Mouse (Mus musculus): ENCODE data around the gene Ttc22. TPM values are rescaled to one million over a fixed set of nuclear protein-coding genes. Genes with fewer than 3 reads are reported as not detected.
A peak's percentile ranks its signal among the peaks of the same experiment; 100 is the strongest.

The Ttc22 gene
- polyA plus RNA-seq, 1 experiment from 2014 or later = 1.1 TPM

DNA sequence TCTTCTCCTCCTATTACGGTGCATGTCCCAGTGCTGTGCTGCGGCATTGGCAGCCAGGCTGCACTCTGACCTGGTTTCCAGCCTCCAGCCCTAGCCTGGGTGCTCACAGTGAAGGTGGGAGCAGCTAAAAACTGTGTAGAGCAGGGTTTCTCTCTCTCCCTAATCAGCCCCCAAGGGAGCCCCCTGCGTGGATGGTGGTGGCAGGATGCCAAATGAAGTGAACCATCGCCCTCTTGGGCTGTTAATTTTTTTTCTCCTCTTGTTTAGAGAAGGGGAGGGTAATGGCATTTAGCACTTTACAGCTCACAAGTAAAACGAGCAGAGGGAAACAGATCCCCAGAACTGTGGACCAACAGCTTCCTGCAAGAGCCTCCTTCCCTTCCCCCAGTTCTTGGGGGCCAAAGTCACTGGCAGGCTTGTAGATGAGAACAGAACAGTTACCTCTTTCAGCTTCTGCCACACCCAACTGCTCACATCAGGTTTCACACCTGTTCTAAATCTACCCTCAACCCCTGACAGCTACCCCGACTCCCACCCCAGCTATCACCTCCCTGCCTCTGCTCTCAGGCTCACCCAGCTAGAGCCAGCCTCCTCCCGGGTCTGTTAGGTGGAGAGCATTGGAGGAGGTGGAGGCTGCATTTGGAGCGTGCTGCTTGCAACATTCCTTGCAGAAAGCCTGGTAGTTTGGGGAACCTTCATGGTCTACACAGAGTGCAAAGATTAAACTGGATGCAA lies 21.4 kb downstream of the Ttc22 start:
- Histone ChIP-seq H3K9ac (no peak overlapping the region; the same call in 1 of the 2 replicates), H3K36me3 (no peaks in the 10 kb centered on the region), H3K4me2 (replicated peaks) (no peak overlapping the region), H3K27me3 (replicated peaks) (no peaks in the 10 kb centered on the region), H3K9me3 (no peaks in the 10 kb centered on the region), H3K4me1 (peaks cover 7% of the 10 kb centered on the region), H3K27ac (no peak overlapping the region), H3K4me3 (no peak overlapping the region)
- WGBS = 30% methylated on average over 8 of the region's 8 CpGs
- no peak for ATAC-seq (ENCODE audit: low FRiP score, low read depth)

DNA sequence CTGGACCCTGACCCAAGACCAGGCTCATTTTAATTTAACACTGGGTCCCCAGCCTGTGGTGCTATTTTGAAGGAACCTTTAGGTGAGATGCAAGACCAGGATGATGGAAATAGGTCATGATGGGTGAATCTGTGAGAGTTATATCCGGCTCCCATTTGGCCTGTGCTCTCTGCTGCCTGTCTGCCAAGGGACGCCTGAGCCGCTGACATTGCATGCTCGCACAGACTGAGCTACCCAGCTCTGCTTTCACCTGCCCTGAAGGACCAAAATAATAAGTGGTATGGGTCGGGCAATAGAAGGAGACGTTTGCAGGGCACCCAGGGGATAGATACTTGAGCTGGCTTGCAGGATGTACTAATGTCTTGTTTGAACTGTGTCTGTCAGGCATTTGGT lies 22.0 kb downstream of the Ttc22 start:
- H3K4me3 ChIP-seq = no peak overlapping the region
- H3K36me3 ChIP-seq = no peaks in the 10 kb centered on the region
- H3K4me2 ChIP-seq (replicated peaks) = no peak overlapping the region
- 78% methylated on average over 6 of the region's 6 CpGs for WGBS
- H3K27me3 ChIP-seq (replicated peaks) = no peaks in the 10 kb centered on the region
- H3K4me1 ChIP-seq = peaks cover 7% of the 10 kb centered on the region
- no peaks in the 10 kb centered on the region for H3K9me3 ChIP-seq
- H3K9ac ChIP-seq = no peak overlapping the region
- H3K27ac ChIP-seq = no peak overlapping the region
- no peak for ATAC-seq (ENCODE audit: low FRiP score, low read depth)

DNA sequence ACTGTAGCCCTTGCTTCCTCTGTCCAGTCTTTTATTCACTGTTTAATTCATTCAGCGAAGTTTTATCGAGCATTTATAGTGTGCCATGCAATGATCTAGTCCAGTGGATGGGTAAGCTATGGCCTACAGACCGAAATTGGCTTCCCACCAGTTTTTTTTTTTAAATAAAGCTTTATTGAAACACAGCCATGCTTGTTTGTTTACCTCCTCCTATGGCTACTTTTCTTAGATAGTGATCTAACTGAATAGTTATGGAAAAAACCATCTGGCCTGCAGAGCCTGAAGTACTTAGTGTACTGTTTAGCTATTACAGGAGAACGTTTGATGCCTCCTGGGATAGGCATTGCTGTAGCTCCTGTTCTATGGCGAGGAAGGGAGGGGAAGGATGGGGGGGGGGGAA lies 23.6 kb downstream of the Ttc22 start:
- Histone ChIP-seq H3K9me3 (no peaks in the 10 kb centered on the region), H3K9ac (no peak overlapping the region), H3K36me3 (no peaks in the 10 kb centered on the region), H3K27me3 (replicated peaks) (no peaks in the 10 kb centered on the region), H3K4me1 (peaks cover 7% of the 10 kb centered on the region), H3K4me2 (replicated peaks) (no peak overlapping the region), H3K27ac (no peak overlapping the region), H3K4me3 (no peak overlapping the region)
- 73% methylated on average over 5 of the region's 5 CpGs for WGBS
- no peak for ATAC-seq (ENCODE audit: low FRiP score, low read depth)

DNA sequence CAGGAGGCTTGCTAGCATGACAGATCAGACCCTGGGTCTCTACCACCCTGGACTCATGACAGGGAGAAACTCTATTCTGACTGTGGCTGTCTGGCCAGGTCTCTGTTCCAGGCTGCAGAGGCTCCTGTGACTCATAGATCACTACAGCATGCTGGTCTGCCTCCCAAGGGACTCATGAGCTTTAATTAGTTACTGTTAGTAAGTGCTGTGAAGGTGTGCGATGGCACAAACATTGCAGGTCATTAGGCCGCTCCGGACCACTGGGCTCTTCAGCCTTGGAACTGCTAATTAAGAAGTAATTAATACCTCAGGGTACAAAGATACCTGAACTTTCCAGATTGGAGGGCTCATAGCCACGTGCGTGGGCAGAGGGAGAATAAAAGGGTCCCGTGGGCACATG lies 24.9 kb downstream of the Ttc22 start:
- Histone ChIP-seq H3K4me2 (replicated peaks) (no peak overlapping the region), H3K9me3 (no peaks in the 10 kb centered on the region), H3K4me3 (no peak overlapping the region), H3K36me3 (no peaks in the 10 kb centered on the region), H3K27me3 (replicated peaks) (no peaks in the 10 kb centered on the region), H3K4me1 (peaks cover 14% of the 10 kb centered on the region), H3K27ac (no peak overlapping the region), H3K9ac (no peak overlapping the region)
- WGBS = 78% methylated on average over 6 of the region's 6 CpGs
- no peak for ATAC-seq (ENCODE audit: low FRiP score, low read depth)

DNA sequence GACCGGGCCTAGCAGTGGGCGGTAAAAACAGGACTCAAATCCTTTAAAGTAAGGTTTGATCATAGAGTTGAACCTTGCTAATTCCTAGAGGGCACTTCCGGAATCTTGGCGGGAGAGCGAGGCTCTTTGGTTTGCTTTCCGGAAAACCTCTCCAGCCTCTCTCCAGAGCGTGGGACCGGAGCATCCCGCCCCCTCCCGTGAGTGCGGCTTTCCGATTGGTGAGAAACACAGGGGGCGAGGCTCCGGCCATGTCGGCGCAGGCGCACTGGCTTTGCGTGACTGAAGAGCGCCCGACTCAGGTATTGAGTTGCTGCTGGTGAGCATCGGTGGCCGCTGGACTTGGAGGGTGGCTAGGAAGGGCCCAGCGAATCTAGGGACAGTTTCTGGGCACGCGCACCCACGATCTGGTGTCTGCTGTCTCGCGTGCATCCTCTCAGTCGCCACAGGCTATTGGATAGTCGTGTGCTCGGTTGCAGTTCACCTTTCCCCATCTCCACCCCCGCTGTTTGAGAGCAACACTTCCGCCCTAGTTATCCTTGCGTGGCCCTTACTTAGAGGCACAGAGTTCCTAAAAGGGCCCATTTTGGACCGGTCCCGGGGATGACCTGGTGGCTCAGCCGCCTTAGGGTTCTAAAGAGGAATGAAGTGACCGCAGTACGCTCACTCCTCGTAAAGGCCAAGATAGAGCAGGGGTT lies 28.7 kb downstream of the Ttc22 start, which contains the start of gene Pars2:
Gene Pars2 (plus strand): TSS at position 237 of the 695 bp plus-strand sequence.
- peak; percentile 93 for ATAC-seq (ENCODE audit: low FRiP score, low read depth)

DNA sequence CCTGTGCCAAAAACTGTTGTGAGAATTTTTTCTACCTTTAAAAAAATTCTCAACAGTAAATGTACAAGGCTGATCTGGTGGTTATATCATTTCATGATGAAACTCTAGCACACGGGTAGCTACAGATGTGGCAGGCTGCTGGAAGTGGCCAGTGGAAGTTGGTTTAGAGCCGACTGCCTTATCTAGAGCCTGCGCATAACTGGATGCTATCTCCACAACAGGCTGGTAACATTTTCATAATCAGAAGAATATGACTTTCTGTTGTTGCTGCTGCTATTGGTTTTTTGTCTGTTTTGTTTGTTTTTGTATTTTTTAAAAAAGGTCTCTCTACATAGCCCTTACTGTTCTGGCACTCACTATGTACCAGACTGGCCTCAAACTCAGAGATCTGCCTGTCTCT lies 30.3 kb downstream of the Ttc22 start:
- Histone ChIP-seq H3K4me2 (replicated peaks) (no peak overlapping the region), H3K4me1 (peaks cover 7% of the 10 kb centered on the region), H3K27me3 (replicated peaks) (no peaks in the 10 kb centered on the region), H3K9ac (no peak overlapping the region), H3K27ac (no peak overlapping the region), H3K36me3 (peaks cover 22% of the 10 kb centered on the region), H3K4me3 (no peak overlapping the region), H3K9me3 (no peaks in the 10 kb centered on the region)
- 94% methylated on average over 3 of the region's 3 CpGs for WGBS
- no peak for ATAC-seq (ENCODE audit: low FRiP score, low read depth)

More for the DNA sequence above, 28.7 kb downstream of the Ttc22 start, which contains the start of gene Pars2:
- Histone ChIP-seq H3K9ac (peak within 1 kb of the TSS; percentile 67), H3K27ac (no peak within 1 kb of the TSS), H3K4me3 (peak within 1 kb of the TSS; percentile 55), H3K4me2 (replicated peaks) (peak within 1 kb of the TSS; percentile 87), H3K27me3 (replicated peaks) (no peaks in the 10 kb centered on the region), H3K36me3 (peaks cover 22% of the 10 kb centered on the region), H3K9me3 (no peaks in the 10 kb centered on the region), H3K4me1 (peaks cover 7% of the 10 kb centered on the region)
- 3% methylated on average over 40 of the region's 40 CpGs for WGBS

DNA sequence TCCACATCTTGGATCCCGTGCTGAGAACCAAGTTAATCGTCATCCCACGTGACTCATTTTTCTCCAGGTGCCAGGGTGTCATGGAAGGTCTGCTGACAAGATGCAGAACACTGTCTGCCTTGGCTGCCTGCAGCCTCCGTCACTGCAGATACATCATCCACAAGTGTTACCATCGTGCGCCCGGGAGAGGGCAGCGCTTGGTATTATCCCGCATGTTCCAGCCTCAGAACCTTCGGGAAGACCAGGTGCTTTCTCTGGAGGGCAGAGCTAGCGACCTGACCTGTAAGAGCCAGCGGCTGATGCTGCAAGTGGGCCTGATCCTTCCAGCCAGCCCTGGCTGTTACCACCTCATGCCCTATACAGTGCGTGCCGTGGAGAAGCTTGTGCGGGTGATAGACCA lies 30.8 kb downstream of the Ttc22 start:
- WGBS = 95% methylated on average over 15 of the region's 15 CpGs
- H3K9me3 ChIP-seq = no peaks in the 10 kb centered on the region
- H3K27ac ChIP-seq = no peak overlapping the region
- H3K36me3 ChIP-seq = peaks cover 23% of the 10 kb centered on the region
- no peaks in the 10 kb centered on the region for H3K27me3 ChIP-seq (replicated peaks)
- H3K4me1 ChIP-seq = peaks cover 7% of the 10 kb centered on the region
- H3K4me2 ChIP-seq (replicated peaks) = no peak overlapping the region
- H3K4me3 ChIP-seq = no peak overlapping the region
- ATAC-seq (ENCODE audit: low FRiP score, low read depth) = no peak
- no peak overlapping the region for H3K9ac ChIP-seq

DNA sequence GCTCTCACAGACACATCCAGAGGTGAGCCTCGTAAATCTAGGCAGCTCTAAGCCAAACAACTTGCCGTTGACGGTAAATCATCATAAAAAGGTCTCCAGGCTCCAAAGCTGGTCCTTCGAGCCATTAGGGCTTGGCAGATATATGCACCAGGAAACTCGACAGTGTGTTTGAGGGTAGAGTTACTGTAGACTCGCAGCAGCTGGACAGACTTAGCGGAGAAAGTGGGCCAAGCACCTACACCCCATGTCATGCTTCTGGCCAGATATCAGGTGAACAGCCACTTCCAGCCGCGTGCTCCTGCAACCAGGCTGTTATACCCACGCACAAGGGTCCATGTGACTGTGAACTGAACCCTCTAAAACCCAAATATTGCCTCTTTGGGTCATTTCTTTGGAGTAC lies 33.4 kb downstream of the Ttc22 start:
- peaks cover 43% of the 10 kb centered on the region for H3K36me3 ChIP-seq
- WGBS = 87% methylated on average over 10 of the region's 10 CpGs

DNA sequence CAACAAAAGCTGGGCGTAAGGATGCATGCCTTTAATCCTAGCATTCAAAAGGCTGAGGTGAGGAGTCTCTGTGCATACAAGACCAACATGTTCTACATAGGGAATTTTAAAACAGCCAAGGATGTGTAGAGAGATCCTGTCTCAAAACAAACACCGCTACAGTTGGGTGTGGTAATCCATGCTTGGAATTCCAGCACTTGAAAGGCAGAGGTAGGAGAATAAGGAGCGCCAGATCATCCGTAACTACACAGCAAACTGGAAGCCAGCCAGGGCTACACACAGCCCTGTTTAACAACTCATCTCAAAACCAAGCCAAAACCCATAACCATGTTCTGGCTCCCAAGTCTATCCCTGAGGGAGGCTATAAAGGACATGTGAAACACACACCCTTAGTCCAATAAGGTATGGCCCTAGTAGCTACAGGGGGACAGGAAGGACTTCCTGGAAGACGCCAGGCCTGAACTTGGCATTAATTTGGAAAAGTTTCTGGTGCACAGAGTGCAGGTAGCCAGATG lies 41.8 kb downstream of the Ttc22 start:
- no peak overlapping the region for H3K4me2 ChIP-seq (replicated peaks)
- no peak overlapping the region for H3K9ac ChIP-seq
- H3K36me3 ChIP-seq = peaks cover 98% of the 10 kb centered on the region
- H3K27me3 ChIP-seq (replicated peaks) = no peaks in the 10 kb centered on the region
- no peak overlapping the region for H3K4me3 ChIP-seq
- no peaks in the 10 kb centered on the region for H3K4me1 ChIP-seq
- H3K9me3 ChIP-seq = no peaks in the 10 kb centered on the region
- ATAC-seq (ENCODE audit: low FRiP score, low read depth) = no peak
- WGBS = 97% methylated on average over 5 of the region's 5 CpGs
- no peak overlapping the region for H3K27ac ChIP-seq

More for the DNA sequence above, 33.4 kb downstream of the Ttc22 start:
- no peak overlapping the region for H3K4me3 ChIP-seq
- H3K9ac ChIP-seq = no peak overlapping the region
- no peaks in the 10 kb centered on the region for H3K9me3 ChIP-seq
- no peak overlapping the region for H3K27ac ChIP-seq
- no peak for ATAC-seq (ENCODE audit: low FRiP score, low read depth)
- peaks cover 7% of the 10 kb centered on the region for H3K4me1 ChIP-seq
- H3K27me3 ChIP-seq (replicated peaks) = no peaks in the 10 kb centered on the region
- H3K4me2 ChIP-seq (replicated peaks) = no peak overlapping the region

DNA sequence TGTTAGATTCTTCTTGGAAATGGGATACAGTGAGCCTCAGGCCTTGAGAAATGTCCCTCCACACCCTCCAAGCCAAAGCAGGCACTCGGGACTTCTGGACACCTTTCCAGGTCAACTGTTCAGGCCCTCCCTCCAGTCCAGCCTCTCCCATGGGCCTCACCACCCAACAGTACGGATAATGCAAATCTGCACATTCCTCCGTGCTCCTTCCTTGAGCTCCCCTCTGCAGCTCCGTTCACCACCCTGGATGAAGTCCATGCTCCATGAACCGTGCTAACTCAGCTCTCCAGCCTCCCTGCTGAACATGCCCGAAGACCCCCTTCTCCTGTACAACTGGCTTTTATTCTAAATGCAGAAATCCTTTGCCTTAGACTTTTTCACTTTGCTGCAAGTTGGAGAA lies 42.5 kb downstream of the Ttc22 start:
- H3K4me1 ChIP-seq = no peaks in the 10 kb centered on the region
- no peaks in the 10 kb centered on the region for H3K27me3 ChIP-seq (replicated peaks)
- H3K4me2 ChIP-seq (replicated peaks) = no peak overlapping the region
- peaks cover 98% of the 10 kb centered on the region for H3K36me3 ChIP-seq
- ATAC-seq (ENCODE audit: low FRiP score, low read depth) = no peak
- H3K4me3 ChIP-seq = no peak overlapping the region
- H3K27ac ChIP-seq = no peak overlapping the region
- H3K9me3 ChIP-seq = no peaks in the 10 kb centered on the region
- WGBS = 94% methylated on average over 6 of the region's 6 CpGs
- no peak overlapping the region for H3K9ac ChIP-seq

DNA sequence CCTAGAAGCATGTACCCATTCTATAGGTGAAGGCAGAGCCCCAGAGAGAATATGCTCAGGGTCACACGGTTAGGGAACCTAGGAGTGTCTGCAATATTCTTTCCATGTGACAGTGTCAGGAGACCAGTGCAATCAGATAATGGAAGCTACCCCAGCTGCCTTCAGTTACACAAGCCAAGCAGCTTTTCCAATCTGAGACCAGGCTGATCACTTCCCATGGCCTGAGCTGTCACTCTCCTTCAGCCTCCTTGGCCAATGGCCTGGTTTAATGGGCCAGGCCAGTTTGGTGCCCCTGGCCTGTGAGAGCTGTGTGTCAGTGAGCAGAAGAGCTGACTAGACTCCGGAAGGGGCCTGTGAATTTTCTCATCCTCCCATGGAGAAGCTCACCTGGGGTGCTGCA lies 43.0 kb downstream of the Ttc22 start:
- Histone ChIP-seq H3K27ac (no peak overlapping the region), H3K27me3 (replicated peaks) (no peaks in the 10 kb centered on the region), H3K4me2 (replicated peaks) (no peak overlapping the region), H3K9me3 (no peaks in the 10 kb centered on the region), H3K4me1 (no peaks in the 10 kb centered on the region), H3K36me3 (peaks cover 98% of the 10 kb centered on the region), H3K4me3 (no peak overlapping the region), H3K9ac (no peak overlapping the region)
- 99% methylated on average over 2 of the region's 2 CpGs for WGBS
- ATAC-seq (ENCODE audit: low FRiP score, low read depth) = no peak

DNA sequence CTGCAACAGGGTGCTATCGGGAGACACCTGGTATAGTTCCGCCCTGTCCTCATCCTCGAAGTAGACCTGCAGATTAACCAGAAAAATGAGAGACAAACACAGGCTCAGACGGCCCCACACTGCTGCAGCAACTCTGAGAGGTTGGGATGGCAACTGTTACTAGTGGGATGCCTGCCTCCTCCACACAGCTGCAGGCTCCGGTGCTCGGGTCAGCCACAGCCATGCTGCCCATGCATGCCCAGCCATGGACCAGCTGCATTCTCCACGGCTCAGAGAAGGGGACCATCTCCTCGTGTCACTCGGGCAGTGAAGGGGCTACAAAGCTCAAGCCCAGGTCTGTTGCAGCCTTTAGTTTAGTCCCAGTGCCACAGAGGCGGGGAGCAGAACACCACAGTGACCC lies 43.4 kb downstream of the Ttc22 start:
- H3K9me3 ChIP-seq = no peaks in the 10 kb centered on the region
- no peak overlapping the region for H3K9ac ChIP-seq
- peaks cover 98% of the 10 kb centered on the region for H3K36me3 ChIP-seq
- no peak for ATAC-seq (ENCODE audit: low FRiP score, low read depth)
- WGBS = 94% methylated on average over 10 of the region's 10 CpGs
- no peak overlapping the region for H3K4me3 ChIP-seq
- H3K27me3 ChIP-seq (replicated peaks) = no peaks in the 10 kb centered on the region
- H3K27ac ChIP-seq = no peak overlapping the region
- no peaks in the 10 kb centered on the region for H3K4me1 ChIP-seq
- no peak overlapping the region for H3K4me2 ChIP-seq (replicated peaks)

Data from neural tube, embryonic 12.5 days (tissue).